Mouse (Mus musculus): ENCODE results near the gene Igsf11.
A peak's percentile ranks its signal among the peaks of the same experiment; 100 is the strongest.
"Not testable (repeated sequence)": the region's sequence is repeated elsewhere in the genome, so short reads cannot be mapped to it uniquely, and the experiment has no call there.

Gene Igsf11

DNA sequence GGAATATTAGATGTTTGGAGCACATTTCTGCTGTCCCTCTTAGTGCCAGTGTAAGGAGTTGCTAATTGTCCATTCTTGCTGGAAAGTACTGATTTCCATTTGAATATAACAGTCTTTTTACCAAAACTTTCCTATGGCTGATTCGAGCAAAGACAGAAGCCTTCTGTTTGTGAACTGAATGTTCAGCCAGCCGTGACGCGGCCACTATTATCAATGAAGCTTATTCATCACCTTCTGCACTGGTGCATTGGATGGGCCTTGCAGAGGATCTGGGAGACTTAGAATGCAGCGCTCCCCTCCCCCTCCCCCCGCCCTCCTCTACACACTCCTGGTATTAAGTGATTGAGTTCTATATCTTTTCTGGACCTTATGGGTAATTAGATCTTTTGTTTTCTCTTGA, 48.8 kb downstream of the Igsf11 start:
- peak; percentile 52 for DNase-seq

- no peak for DNase-seq
These were observed 51.5 kb downstream of the Igsf11 start for GRCm38 (mm10) chr16:38943706-38944550.

DNA sequence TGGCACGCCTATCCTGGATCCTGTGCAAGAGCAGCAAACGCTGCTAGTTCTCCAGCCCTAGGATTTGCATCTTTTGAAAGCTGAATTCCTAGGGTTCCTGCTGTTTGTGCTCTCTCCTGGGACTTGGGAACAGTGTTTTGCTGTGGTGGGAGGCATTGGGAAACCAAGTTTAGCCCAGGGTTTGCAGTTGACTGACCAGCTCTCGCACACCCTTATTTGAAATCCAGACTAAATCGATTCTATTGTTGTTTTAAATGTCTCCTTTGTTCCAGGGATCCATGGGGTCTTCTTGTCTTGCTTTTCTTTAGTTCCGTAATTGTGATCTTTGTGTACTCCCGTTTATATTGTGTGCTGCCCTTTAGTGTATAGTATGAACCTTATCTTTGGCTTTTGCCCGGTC, 52.6 kb downstream of the Igsf11 start:
- no peak for DNase-seq

GRCm38 (mm10) chr16:38945581-38945981, 53.1 kb downstream of the Igsf11 start:
- DNase-seq: no peak

- DNase-seq: no peak
These were observed 54.0 kb downstream of the Igsf11 start for GRCm38 (mm10) chr16:38946453-38946852.

DNA sequence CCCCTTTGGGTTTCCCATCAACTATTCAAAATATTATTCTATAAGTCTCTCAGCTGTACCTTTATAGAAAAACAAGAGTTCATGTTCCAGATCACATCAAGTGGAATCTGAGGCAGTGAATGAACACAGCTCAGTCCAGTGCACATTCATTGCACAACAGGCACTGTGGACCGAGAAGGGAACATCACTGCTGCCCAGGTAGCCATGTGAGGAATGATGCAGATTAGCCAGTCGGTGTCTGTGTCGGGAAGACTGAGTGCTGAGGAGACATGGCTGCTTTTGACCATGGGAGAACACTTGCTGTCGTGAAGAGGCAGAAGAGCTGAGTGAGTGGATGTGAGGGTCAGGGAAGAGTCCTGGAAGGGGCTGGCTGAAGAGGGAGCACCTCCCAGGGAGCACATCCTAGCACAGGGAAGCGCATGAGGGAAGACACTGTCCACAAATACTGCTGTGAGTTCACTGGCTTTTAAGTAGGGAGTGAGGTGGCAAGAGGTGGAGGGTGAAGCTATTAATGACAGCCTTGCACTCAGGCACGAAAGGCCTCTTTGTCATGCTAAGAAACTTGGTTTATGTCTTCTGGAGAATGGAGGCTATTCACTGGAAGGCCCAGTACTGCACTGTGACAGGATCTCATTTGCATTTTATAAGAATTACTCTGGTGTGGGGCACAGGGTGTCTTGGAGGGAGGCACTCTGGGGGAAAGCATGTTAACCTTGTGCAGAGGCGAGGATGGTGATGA, 54.8 kb downstream of the Igsf11 start:
- no peak for DNase-seq

DNA sequence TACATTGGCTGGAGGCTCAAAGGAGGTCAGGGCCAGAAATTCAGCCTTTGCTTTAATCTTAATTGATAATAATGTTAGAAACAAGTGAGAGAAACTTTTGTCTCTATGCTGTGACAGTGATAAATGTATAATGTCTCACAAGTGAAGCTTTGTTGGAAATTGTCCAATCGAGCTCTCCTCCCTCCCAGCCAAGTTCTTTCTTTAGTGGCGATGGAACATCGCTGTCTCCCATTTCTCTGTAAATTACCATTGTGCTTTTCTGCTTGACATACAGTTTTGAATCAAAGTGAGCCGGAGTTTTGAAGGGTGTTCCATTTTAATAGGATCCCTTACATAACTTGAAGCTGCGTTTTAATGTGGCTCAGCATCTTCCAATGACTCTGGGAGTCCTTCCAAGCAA, 56.0 kb downstream of the Igsf11 start:
- no peak for DNase-seq

GRCm38 (mm10) chr16:38952881-38953280, 60.4 kb downstream of the Igsf11 start:
- DNase-seq: no peak

DNA sequence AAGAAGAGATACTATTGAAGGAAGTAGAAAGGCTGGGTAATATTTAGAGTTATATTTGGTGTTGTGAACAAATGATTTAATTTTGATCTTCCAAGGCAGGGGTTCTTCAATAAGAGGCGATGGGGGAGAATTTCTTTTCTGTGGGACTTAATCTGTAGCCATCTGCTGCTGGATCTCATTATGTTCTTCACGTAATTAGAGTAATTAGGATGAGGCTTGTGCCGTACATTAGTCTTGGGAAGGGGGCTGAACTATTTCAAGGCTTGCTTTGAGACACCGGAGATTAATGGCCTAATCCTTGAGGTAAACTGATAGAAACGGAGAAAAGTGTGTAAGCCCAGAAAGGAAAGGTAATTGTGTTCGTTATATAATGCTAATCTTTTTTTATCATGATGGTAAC, 61.4 kb downstream of the Igsf11 start:
- DNase-seq: no peak

DNA sequence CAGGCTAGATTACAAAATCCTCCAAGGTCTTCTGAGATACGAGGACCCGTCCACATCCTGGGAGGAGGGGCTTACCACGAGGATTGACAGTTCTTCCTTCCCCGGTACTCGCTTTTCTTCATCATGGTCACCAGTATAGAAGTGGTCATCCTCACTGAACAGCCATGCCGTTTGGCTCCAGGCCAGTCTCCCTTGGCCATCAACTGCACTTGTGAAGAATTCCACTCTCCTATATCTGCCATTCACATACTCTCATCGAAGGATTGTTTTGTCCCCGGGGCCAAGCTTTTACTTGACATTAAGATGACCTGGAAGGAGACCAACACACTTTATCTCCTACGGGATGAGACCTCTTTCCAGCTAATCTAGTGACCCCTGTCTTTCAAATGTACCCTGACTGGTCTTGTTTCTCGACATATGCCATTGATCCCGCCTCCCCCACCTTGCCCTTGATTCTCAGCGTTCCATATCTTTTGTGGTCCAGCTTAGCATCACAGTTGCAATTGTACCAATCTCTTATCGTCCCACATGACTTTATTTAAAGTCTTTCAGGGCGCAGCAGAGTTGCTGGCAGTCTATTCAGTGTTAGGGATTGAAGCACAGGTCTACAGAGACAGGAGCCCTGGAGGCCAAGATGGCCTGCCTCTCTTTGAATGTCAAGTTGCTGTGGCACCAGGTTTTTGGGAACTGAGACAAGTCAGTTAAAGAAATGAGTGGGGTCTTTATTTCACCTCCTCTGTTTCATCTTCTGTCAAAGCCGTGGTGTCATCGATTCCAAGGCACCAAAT, 62.2 kb downstream of the Igsf11 start:
- no peak for DNase-seq

GRCm38 (mm10) chr16:38955296-38955695, 62.8 kb downstream of the Igsf11 start:
- DNase-seq: peak; percentile 58

DNA sequence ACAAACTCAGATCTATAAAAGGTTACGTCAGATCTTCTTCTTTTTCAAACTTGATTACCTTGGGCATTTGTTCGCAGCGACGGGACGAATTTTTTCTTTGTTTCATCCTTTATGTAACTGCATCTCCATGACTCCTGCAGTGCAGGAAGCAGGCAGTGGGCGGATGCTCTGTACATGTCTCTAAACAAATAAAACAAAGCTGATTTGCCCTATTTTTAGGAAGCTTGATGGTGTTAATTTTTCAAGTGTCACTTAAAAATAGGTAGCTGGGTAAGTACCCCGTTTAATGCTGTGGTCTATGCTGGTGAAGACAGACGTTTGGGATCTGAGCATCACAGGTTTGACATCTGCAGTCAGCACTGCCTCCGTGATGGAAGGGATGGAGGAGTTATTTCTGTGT, 66.3 kb downstream of the Igsf11 start:
- DNase-seq: no peak

GRCm38 (mm10) chr16:38960550-38960949, 68.1 kb downstream of the Igsf11 start:
- DNase-seq: no peak

GRCm38 (mm10) chr16:38961865-38962264, 69.4 kb downstream of the Igsf11 start:
- no peak for DNase-seq

DNA sequence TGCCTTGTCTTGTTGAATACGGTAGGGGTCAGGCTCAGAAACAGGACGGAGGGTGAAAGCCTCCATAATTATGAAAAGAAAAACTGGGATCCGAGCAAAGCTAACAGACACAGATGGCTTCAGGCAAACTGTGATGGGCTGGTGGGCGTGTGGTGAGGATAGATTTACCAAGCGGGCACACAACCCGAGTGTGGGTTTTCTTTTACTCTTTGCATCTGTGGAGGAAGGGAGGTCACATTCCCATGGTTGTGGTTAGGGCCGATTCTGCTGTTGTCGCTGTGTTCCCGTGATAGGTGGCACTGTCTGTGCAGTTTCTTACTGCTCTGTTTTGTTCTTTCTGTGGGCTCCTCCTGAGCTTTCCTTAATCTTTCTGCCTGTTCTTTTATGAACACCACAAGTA, 70.2 kb downstream of the Igsf11 start:
- no peak for DNase-seq

- DNase-seq: no peak
These were observed 74.6 kb downstream of the Igsf11 start for GRCm38 (mm10) chr16:38967026-38967425.

DNA sequence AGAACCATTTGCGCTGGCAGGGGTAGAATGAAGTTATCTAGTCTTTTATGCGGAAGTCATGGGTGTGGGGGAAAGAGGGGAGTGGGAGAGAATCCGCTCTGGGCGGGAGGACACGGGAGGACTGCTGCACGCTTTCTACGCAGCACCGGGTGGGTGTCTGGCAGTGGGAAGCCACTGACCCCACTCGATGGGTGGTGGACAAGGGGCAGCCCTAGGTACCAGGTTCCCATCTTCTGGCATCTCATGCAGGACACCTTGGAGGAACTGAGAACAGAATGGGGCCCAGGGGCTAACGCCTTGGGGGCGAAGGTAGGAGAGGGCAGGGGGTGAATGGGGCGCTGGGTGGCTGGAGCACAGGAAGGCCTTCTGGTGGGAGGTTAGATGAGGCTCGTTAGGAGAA, 83.7 kb downstream of the Igsf11 start:
- DNase-seq: no peak

GRCm38 (mm10) chr16:38978546-38978945, 86.1 kb downstream of the Igsf11 start:
- DNase-seq: no peak

DNA sequence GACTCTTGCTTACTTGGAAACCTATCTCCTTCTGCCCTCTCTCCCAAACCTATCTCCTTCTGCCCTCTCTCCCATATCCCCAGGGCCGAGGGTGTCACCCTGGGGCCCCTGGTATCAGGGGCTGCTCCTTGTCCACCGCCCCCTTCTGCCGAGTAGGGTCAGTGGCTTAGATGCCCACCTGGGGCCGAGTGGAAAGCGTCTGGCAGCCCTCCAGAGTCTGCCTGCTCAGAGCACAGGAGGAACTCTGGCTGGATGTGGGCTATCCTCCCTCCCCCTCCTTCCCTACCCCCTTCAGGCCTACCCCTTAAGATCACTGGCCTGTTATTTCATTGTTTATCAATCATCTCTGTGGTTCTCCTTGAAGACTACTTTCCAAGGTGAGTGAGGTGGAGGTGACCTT, 88.1 kb downstream of the Igsf11 start:
- no peak for DNase-seq

DNA sequence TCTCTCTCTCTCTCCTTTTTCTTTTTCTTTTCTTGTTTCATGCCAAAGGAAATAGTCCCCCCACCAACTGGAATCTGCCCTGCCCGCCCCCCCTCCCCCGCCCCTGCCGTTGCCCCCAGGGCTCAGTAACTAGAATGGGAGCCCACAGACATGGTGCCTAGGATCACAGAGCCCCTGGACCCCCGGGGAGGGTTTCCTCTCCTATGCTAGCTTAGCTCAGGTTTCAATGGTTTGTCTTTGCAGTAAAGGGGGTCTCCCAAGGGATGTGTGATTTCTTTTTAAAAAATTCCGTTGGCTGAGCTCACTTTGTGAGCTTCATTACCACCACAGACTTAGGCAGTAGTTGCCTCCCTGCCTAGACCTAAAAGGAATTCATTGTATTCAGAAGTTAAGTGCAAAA, 89.6 kb downstream of the Igsf11 start:
- no peak for DNase-seq

GRCm38 (mm10) chr16:38982508-38983236, 90.2 kb downstream of the Igsf11 start:
- DNase-seq: no peak

DNA sequence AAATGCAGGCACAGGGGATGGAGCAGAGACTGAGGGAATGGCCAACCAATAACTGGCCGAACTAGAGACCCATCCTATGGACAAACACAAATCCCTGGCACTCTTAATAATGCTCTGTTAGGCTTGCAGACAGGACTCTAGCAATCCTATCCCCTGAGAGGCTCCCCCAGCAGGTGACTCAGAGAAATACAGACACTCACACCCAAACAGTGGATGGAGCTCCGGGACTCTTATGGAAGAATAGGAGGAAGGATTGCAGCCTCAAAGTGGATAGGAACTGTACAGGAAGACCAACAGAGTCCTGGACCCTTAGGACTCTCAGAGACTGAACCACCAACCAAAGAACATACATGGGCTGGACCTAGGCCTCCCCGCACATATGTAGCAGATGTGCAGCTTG, 91.4 kb downstream of the Igsf11 start:
- not testable (repeated sequence) for DNase-seq

GRCm38 (mm10) chr16:38985411-38985810, 92.9 kb downstream of the Igsf11 start:
- peak; percentile 20 for DNase-seq
